Mouse (Mus musculus) T-cell, adult 66 days (primary cell): ENCODE measurements around the gene Nxf2. TPM values are rescaled to one million over a fixed set of nuclear protein-coding genes. Genes with fewer than 3 reads are reported as not detected.

Experiments
- total RNA-seq, 2 experiments: library from RNA; stranded (reverse); gene quantifications; 3 replicates in 1 of 2; 4 replicates in 1 of 2; pipeline ENCODE4 v1.2.4; 2023

The Nxf2 gene
- not detected for total RNA-seq

GRCm38 (mm10) chrX:134964546-134964945 lies at the start of gene Nxf2:
TSS of gene Nxf2 (minus strand) at chrX:134964754.

GRCm38 (mm10) chrX:135008720-135009470 lies 44.3 kb upstream of the Nxf2 start, which contains the start of gene Zmat1:
TSS of gene Zmat1 (minus strand) at chrX:135009209.

Other genes starting within 250 kb of the Nxf2 start
- 1 to 10 TPM; 1.9 to 3.1 TPM for gene Armcx1, start 246.8 kb downstream of the Nxf2 start, total RNA-seq
- gene Armcx6, start 213.3 kb downstream of the Nxf2 start, total RNA-seq, result 1 to 10 TPM; 1.2 to 2.4 TPM
- 10 to 100 TPM in 1 of 2 experiments, 1 to 10 TPM in 1; 9.6 to 10.7 TPM for gene Armcx3, start 208.2 kb downstream of the Nxf2 start, total RNA-seq
- gene Armcx2, start 155.5 kb downstream of the Nxf2 start, total RNA-seq, result 10 to 100 TPM; 30.2 to 35.0 TPM
- 1 to 10 TPM; 6.8 to 7.4 TPM for gene Zmat1, start 44.5 kb upstream of the Nxf2 start, total RNA-seq
- gene Gm15023, start 212.9 kb upstream of the Nxf2 start, total RNA-seq, result not detected
- gene Tceal6, start 245.9 kb upstream of the Nxf2 start, total RNA-seq, result 1 to 10 TPM in 1 of 2 experiments, not detected in 1; 1.2 TPM